Mouse (Mus musculus): Measurements from ENCODE around the gene Gm49369.
"Not testable (repeated sequence)": the region's sequence is repeated elsewhere in the genome, so short reads cannot be mapped to it uniquely, and the experiment has no call there.

The Gm49369 gene

DNA sequence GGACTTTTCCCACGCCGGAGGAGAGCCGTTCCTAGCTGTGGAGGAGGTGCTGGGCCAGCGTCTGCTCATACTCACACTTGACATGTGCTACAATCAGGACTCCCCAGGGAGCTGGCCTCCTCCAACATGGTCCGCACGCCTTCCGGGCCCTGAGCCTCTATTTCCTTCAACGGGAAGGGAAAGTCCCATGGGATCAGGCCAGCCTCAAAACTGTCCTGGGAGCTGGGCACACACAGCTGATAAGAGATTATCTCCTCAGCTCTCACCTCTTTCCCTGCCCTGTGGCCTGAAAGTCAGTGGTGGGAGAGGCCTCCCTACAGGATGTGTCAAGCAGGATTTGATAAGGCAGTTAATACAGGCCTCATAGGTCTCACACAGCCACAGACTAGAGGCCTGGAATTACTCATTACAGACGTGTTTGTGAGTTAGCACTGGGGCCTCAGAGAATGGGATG is 52.2 kb downstream of the Gm49369 start:
- no peak for DNase-seq (ENCODE audit: low spot score in 2 of 2)

DNA sequence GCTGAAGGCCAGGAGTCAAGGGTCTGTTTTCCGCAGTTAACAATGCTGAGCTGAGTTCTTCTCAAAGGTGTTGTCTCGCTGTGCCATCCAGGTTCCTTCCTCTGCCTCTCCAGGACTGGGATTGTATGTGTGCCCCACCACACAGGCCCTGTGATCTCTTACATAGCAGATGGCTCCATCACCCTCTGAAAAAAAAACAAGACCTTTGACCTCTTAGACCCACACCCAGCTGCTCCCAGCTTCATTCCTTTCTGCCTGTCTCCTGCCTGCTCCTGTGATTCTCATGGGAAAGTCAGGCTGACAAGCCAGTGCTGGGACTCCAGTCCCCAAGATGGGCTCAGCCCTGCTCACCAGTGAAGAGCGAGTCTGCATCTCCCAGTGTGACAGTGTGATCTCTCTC is 54.0 kb downstream of the Gm49369 start:
- no peak for DNase-seq (ENCODE audit: low spot score in 2 of 2)

DNA sequence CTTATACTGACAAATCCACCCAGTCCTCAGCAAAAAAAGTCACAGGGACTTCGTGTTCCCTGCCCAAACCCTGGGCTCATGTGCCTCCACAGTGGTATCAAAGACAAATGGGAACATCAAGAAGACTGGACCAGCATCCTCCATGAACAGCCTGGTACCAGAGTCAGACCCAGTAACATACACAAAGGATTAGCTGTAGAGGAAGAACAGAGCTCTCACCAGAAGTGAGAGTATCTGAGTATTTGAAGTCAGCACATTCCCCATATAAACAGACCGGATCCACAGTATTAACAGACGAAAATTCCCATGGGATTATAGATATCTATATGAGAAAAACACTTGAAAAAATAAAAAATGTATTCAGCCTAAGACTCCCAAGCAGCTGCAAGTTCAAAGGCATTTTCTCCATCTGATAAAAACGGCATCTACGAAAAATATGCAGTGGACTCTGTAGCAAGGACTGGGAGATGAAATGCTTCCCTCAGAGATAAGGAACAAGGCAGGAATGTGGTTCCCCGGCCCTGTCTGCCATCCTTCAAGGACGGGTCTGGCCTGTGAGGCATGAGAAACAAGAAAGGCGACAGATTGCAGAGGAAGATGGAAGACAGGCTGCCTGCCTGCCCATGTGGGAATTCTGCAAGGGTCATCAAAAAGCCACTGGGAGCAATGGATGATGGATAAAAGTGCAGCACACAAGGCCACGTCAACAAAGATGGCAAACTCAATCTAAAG is 55.6 kb downstream of the Gm49369 start:
- DNase-seq (ENCODE audit: low spot score in 2 of 2) = no peak

DNA sequence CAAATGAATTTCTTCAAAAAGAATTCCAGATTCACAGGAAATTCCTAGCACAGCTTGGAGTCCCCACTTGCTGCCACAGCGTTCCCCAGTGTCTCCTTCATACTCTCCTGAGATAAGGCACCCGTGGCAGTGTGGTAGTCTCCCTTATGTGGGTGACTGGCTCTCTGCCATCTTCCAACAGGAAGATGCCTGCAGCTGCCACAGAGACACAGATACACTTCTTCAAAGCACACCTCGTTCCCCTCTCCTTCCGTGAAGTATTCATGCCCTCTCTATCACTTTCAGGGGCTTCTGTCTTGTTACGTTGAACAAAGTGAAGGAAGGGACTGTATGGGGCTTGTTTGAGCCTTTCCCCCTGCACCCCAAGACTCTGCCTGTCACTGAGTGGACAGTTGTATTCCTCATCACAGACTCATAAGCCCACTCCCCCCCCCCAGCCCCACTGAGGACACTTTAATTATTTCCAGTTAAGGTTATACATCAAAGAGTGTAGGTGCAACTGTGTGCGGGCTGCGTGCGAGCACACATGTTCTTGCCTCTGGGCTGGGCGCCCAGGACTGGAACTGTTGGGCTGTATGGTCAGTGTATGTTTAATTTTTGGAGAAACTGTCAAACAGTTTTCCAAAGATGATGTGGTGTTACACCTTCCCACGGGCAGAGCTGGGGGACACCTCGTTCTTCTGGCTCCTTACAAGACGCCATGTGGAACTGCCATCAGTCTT is 58.9 kb downstream of the Gm49369 start:
- DNase-seq (ENCODE audit: low spot score in 2 of 2) = no peak

DNA sequence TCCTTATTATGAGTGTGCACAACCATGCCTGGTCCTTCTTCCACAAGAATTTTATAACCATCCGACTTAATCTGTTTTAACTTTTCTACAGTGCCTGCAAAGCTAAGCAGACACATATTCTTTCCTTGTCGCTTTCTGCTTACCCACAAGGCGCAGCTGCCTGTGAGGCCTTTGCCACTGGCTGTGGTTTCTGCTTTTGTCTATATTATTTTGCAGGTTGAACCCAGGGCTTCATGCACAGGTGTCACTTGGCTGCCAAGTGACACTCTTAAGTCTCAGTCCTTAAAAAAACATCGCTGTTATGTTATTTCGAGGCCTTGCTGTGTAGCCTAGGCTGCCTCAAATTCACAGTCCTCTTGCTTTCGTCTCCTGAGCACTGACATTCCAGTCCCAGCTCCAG is 59.8 kb downstream of the Gm49369 start:
- DNase-seq (ENCODE audit: low spot score in 2 of 2) = no peak

DNA sequence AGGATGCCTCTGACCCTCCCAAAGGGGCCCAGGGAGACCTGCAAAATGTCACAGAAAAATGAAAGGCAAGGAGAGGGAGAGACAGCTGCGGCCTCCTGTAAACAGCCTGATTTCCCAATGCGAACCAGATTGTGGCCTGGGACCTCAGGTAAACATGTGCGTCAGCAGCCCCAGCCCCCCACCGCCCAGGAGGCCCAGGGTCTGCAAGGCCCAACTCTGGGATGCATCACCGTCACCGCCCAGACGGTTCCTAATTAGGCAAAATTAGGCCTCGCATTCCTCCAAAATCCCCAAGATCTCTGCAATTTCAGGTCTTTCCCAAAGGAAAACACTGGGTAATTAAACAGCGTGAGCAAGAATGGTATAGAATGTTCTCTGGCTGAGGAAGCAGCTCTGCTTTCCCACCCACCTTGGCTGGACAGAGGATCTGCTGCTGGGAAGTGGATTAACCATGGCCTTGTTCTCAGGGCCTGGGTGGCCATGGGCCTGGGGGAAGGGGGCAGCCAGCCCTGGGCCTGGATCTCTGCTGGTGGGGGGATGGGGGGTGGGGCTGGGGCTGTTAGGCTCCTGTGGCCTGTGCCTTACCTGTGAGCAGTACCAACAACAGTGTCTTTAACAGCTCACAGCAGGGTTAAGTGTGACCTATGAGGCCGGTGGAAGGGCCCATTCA is 60.7 kb downstream of the Gm49369 start:
- DNase-seq (ENCODE audit: low spot score in 2 of 2) = not testable (repeated sequence)

Measured in left cerebral cortex, adult 9 months (tissue).